In the genomic region with DNA sequence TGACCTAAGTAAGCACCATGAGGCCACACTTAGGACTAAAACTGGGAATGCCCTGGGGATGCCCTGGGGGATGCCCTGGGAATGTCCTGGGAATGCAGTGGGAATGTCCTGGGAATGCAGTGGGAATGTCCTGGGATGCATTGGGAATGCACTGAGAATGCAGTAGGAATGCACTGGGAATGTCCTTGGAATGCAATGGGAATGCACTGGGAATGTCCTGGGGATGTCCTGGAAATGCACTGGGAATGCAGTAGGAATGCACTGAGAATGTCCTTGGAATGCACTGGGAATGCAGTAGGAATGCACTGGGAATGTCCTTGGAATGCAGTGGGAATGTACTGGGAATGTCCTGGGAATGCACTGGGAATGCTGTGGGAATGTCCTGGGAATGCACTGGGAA, we compare ENCODE assay signal across 17 mouse cellular contexts. TPM values are rescaled to one million over a fixed set of nuclear protein-coding genes. Genes with fewer than 3 reads are reported as not detected.
"Had no signal": no experiment of that assay in that cellular context is flagged by ENCODE, and none has a peak within 500 bp of the region (broad histone marks: within the 10 kb centered on the region; RNA-seq: fewer than 3 reads in every experiment).

No protein-coding gene starts in this region.

- H3K4me1 ChIP-seq: kidney, embryonic 15.5 days; limb, embryonic 15.5 days; liver, embryonic 13.5 days; midbrain, embryonic 10.5 days; neural tube, embryonic 13.5 days had no signal

- H3K4me2 ChIP-seq: kidney, embryonic 15.5 days; limb, embryonic 15.5 days; liver, embryonic 13.5 days; neural tube, embryonic 13.5 days had no signal

- H3K9ac ChIP-seq: kidney, embryonic 15.5 days; limb, embryonic 15.5 days; liver, embryonic 13.5 days; liver, postnatal 0 days; neural tube, embryonic 13.5 days had no signal

- H3K27me3 ChIP-seq: kidney, embryonic 15.5 days; limb, embryonic 15.5 days; liver, embryonic 13.5 days; neural tube, embryonic 13.5 days had no signal

- H3K9me3 ChIP-seq: kidney, embryonic 15.5 days; limb, embryonic 15.5 days; liver, embryonic 13.5 days; midbrain, embryonic 10.5 days; neural tube, embryonic 13.5 days had no signal

- DNase-seq: kidney, adult 2 months; kidney, postnatal 14 days; liver, embryonic 13.5 days; liver, postnatal 0 days; lung, postnatal 36 days; retina, postnatal 1 day; right cerebral cortex, postnatal 4 days; spleen, adult 18-20 months; thymus, adult 2 months; thymus, postnatal 25 days had no signal

- H3K4me3 ChIP-seq: kidney, embryonic 15.5 days; left cerebral cortex, adult 2 months; limb, embryonic 15.5 days; liver, embryonic 13.5 days; midbrain, embryonic 10.5 days; neural tube, embryonic 13.5 days had no signal

- H3K27ac ChIP-seq: kidney, embryonic 15.5 days; left cerebral cortex, adult 2 months; limb, embryonic 15.5 days; liver, embryonic 13.5 days; midbrain, embryonic 10.5 days; neural tube, embryonic 13.5 days had no signal

- H3K36me3 ChIP-seq: kidney, embryonic 15.5 days; limb, embryonic 15.5 days; liver, embryonic 13.5 days; midbrain, embryonic 10.5 days; neural tube, embryonic 13.5 days had no signal

- ATAC-seq: liver, postnatal 0 days; midbrain, embryonic 16.5 days had no signal

RNA-seq across cellular contexts. Expression of a gene that starts 25.2 kb away (rescaled TPM):
- total RNA-seq: megakaryocyte progenitor cell, adult 5-6 weeks had no signal
